Mouse (Mus musculus) C2C12 (cell line): ENCODE measurements around the gene Slk. TPM values are rescaled to one million over a fixed set of nuclear protein-coding genes. Genes with fewer than 3 reads are reported as not detected.

Experiments used
- H3K27me3 ChIP-seq: one replicate; pipeline ENCODE4 v1.6.1; 2011; ENCODE audit not compliant: control insufficient read depth, insufficient read depth, insufficient read length
- H3K36me3 ChIP-seq: one replicate; pipeline ENCODE4 v1.6.1; 2011; ENCODE audit not compliant: control insufficient read depth, insufficient read depth
- H3K4me3 ChIP-seq: one replicate; pipeline ENCODE4 v1.5.1; 2011; ENCODE audit warnings: mild to moderate bottlenecking, control low read depth; ENCODE audit not compliant: poor library complexity, insufficient read depth, severe bottlenecking
- H3K79me2 ChIP-seq: one replicate; pipeline ENCODE4 v1.6.1; 2011; ENCODE audit not compliant: control insufficient read depth, insufficient read depth
- H3K79me3 ChIP-seq: one replicate; pipeline ENCODE4 v1.6.1; 2011; ENCODE audit warnings: low read depth, control low read depth
- H3ac ChIP-seq: one replicate; pipeline ENCODE3; 2011; ENCODE audit warnings: low read depth; ENCODE audit not compliant: control insufficient read depth, insufficient read length
- CEBPB ChIP-seq: IDR thresholded peaks from one replicate; pipeline ENCODE4 v1.6.1; 2011; ENCODE audit warnings: low read depth, mild to moderate bottlenecking, control low read depth, moderate library complexity
- CTCF ChIP-seq: IDR thresholded peaks from one replicate; pipeline ENCODE4 v1.5.1; 2011; ENCODE audit not compliant: control insufficient read depth, insufficient read depth, insufficient read length
- FOSL1 ChIP-seq: IDR thresholded peaks from one replicate; pipeline ENCODE4 v1.8.0; 2011; ENCODE audit warnings: mild to moderate bottlenecking, low read length; ENCODE audit not compliant: poor library complexity, insufficient read depth, severe bottlenecking
- MAX ChIP-seq: IDR thresholded peaks from one replicate; pipeline ENCODE4 v1.6.1; 2011; ENCODE audit warnings: mild to moderate bottlenecking, control low read depth
- MYOD1 ChIP-seq: IDR thresholded peaks from one replicate; pipeline ENCODE4 v1.6.1; 2011; ENCODE audit warnings: low read depth; ENCODE audit not compliant: control insufficient read depth, insufficient read length
- MYOG ChIP-seq: IDR thresholded peaks from one replicate; pipeline ENCODE4 v1.6.1; 2011; ENCODE audit not compliant: control insufficient read depth, insufficient read length; ENCODE audit errors: extremely low read depth
- USF1 ChIP-seq: IDR thresholded peaks from one replicate; pipeline ENCODE4 v1.6.1; 2011; ENCODE audit warnings: low read depth, mild to moderate bottlenecking, control low read depth, moderate library complexity
- polyA plus RNA-seq: library from polyadenylated mRNA; unstranded; fragments of >200 nt; fragmentation: generic; extraction: Trizol; gene quantifications from one replicate; pipeline ENCODE4 v1.2.1, GENCODE M21; 2012; ENCODE audit warnings: missing spikeins

Gene Slk
- polyA plus RNA-seq, 1 experiment = 10.7 TPM

- no peak overlapping the region for H3K4me3 ChIP-seq
- TF ChIP-seq MYOG (no peak), MYOD1 (peak; percentile 21), MAX (no peak)
- no peaks in the 10 kb centered on the region for H3K27me3 ChIP-seq
- H3K36me3 ChIP-seq = no peaks in the 10 kb centered on the region
- no peaks in the 10 kb centered on the region for H3K79me3 ChIP-seq
- no peaks in the 10 kb centered on the region for H3K79me2 ChIP-seq
- no peak overlapping the region for H3ac ChIP-seq
These were observed 88.1 kb downstream of the Slk start for GRCm38 (mm10) chr19:47667601-47668000.

- Histone ChIP-seq H3K27me3 (no peaks in the 10 kb centered on the region), H3K79me3 (no peaks in the 10 kb centered on the region), H3K4me3 (no peak overlapping the region), H3K36me3 (no peaks in the 10 kb centered on the region), H3ac (no peak overlapping the region), H3K79me2 (no peaks in the 10 kb centered on the region)
- no peak for TF ChIP-seq CTCF
These were observed 88.9 kb downstream of the Slk start for GRCm38 (mm10) chr19:47668399-47668798.

DNA sequence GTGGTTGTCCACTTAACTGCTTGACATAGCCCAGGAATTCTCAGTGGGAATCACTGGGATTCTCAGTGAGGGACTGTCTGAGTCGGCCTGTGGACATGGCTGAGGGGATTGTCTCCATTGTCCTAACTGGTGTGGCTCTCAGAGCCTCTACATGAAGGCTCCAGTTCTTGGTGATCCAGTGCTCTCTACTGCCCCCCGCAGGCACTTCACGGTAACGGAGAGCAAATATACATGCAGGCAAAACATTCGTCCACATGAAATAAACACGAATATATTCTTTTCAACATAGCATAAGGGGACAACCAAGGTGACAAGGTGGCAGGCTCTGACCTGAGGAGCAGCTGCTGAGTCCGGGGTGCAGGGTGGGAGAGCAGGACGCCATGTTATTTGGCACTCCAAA, 94.9 kb downstream of the Slk start:
- TF ChIP-seq MYOG (no peak), FOSL1 (no peak), USF1 (no peak), CTCF (peak; percentile 12), MYOD1 (no peak), CEBPB (no peak)
- H3K27me3 ChIP-seq = no peaks in the 10 kb centered on the region
- H3K79me2 ChIP-seq = no peaks in the 10 kb centered on the region
- H3K36me3 ChIP-seq = no peaks in the 10 kb centered on the region
- H3K79me3 ChIP-seq = no peaks in the 10 kb centered on the region
- no peak overlapping the region for H3ac ChIP-seq
- no peak overlapping the region for H3K4me3 ChIP-seq

DNA sequence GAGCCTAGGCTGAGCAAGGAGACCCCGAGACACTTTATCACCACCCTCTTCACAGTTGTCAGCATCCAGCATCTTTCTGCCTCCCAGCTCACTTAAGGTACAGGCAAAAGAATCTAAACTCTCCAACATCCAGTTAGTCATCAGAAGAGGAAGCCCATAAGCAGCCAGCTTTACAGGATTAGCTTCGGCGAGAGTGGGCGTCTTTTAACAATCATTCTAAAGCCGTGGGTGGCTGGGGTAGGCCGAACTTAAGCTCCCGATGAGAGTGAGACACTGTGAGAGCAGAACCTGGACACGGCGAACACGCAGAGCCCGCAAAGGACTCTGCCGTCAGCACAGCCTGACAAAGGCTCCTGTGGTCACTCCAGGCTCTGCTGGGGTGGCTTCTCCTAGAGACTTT, 99.2 kb downstream of the Slk start:
- H3K79me3 ChIP-seq = no peaks in the 10 kb centered on the region
- H3K36me3 ChIP-seq = no peaks in the 10 kb centered on the region
- H3K79me2 ChIP-seq = no peaks in the 10 kb centered on the region
- TF ChIP-seq USF1 (no peak), MYOD1 (no peak), CTCF (no peak), FOSL1 (no peak), MAX (no peak), MYOG (no peak), CEBPB (no peak)
- H3ac ChIP-seq = no peak overlapping the region
- no peaks in the 10 kb centered on the region for H3K27me3 ChIP-seq
- no peak overlapping the region for H3K4me3 ChIP-seq

DNA sequence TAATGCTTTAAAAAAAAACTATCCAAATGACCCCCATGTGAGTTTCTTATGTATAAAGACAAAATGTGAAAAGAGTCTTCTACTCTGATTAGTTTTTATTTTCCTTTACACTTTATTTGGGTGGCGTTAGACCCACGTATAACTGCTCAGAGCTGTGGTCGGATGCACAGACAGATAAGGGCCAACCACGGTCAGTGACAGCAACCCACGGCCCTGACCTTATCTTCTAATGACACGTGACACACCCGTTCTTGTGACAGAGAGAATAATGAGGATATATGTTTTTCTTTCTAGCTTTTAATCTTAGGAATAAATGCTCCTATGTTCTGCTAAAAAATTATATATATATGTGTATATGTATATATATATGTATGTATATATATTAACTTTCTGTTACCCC, 110.1 kb downstream of the Slk start:
- Histone ChIP-seq H3K79me2 (no peaks in the 10 kb centered on the region), H3ac (no peak overlapping the region), H3K27me3 (no peaks in the 10 kb centered on the region), H3K36me3 (no peaks in the 10 kb centered on the region), H3K79me3 (no peaks in the 10 kb centered on the region), H3K4me3 (no peak overlapping the region)
- TF ChIP-seq MAX = no peak
- TF ChIP-seq CTCF = no peak
- no peak for TF ChIP-seq FOSL1
- no peak for TF ChIP-seq MYOG
- TF ChIP-seq MYOD1 = no peak
- TF ChIP-seq USF1 = no peak
- no peak for TF ChIP-seq CEBPB

GRCm38 (mm10) chr19:47691994-47692393, 112.5 kb downstream of the Slk start, which contains the start of gene Col17a1:
TSS of gene Col17a1 (minus strand) at chr19:47692094.
- no peaks in the 10 kb centered on the region for H3K79me3 ChIP-seq
- no peak within 1 kb of the TSS for H3ac ChIP-seq
- no peak for TF ChIP-seq USF1
- no peak for TF ChIP-seq CEBPB
- no peak for TF ChIP-seq MAX
- no peaks in the 10 kb centered on the region for H3K79me2 ChIP-seq
- H3K4me3 ChIP-seq = no peak within 1 kb of the TSS
- no peaks in the 10 kb centered on the region for H3K36me3 ChIP-seq
- H3K27me3 ChIP-seq = no peaks in the 10 kb centered on the region

Other genes starting within 250 kb of the Slk start
- gene Sh3pxd2a, start 115.3 kb upstream of the Slk start, polyA plus RNA-seq = 22.2 TPM
- gene Stn1, start 42.2 kb upstream of the Slk start, polyA plus RNA-seq = 50.7 TPM
- gene Col17a1, start 112.4 kb downstream of the Slk start, polyA plus RNA-seq = 0.13 TPM
- 74.9 TPM for gene Sfr1, start 152.0 kb downstream of the Slk start, polyA plus RNA-seq